Mouse (Mus musculus): ENCODE results near the gene Suco. TPM values are rescaled to one million over a fixed set of nuclear protein-coding genes. Genes with fewer than 3 reads are reported as not detected.

Suco gene
- polyA plus RNA-seq, 1 experiment from 2014 or later = 10.6 TPM

GRCm38 (mm10) chr1:161799791-161800190, 76.7 kb downstream of the Suco start:
- ATAC-seq = no peak
- no peaks in the 10 kb centered on the region for H3K4me1 ChIP-seq (ENCODE audit: control insufficient read depth, insufficient read depth, low read length)
- no peak overlapping the region for H3K27ac ChIP-seq (ENCODE audit: low read length)
- no peak overlapping the region for H3K9ac ChIP-seq (ENCODE audit: low read depth, low read length)
- no peaks in the 10 kb centered on the region for H3K27me3 ChIP-seq (replicated peaks; ENCODE audit: control insufficient read depth, insufficient read depth, low read length)
- no peaks in the 10 kb centered on the region for H3K9me3 ChIP-seq (ENCODE audit: control insufficient read depth, low read length)
- no peak overlapping the region for H3K4me2 ChIP-seq (ENCODE audit: low read depth, low read length)
- H3K4me3 ChIP-seq (ENCODE audit: low read length) = no peak overlapping the region
- H3K36me3 ChIP-seq (ENCODE audit: control insufficient read depth, insufficient read depth, low read length) = no peaks in the 10 kb centered on the region

- H3K27me3 ChIP-seq (replicated peaks; ENCODE audit: control insufficient read depth, insufficient read depth, low read length) = no peaks in the 10 kb centered on the region
- ATAC-seq = no peak
Measured at GRCm38 (mm10) chr1:161798866-161799265, 77.6 kb downstream of the Suco start.

GRCm38 (mm10) chr1:161794447-161795211, 81.9 kb downstream of the Suco start:
- no peaks in the 10 kb centered on the region for H3K36me3 ChIP-seq (ENCODE audit: control insufficient read depth, insufficient read depth, low read length)
- no peak overlapping the region for H3K4me2 ChIP-seq (ENCODE audit: low read depth, low read length)
- H3K4me1 ChIP-seq (ENCODE audit: control insufficient read depth, insufficient read depth, low read length) = no peaks in the 10 kb centered on the region
- H3K27ac ChIP-seq (ENCODE audit: low read length) = no peak overlapping the region
- no peak overlapping the region for H3K4me3 ChIP-seq (ENCODE audit: low read length)
- ATAC-seq = no peak
- no peaks in the 10 kb centered on the region for H3K27me3 ChIP-seq (replicated peaks; ENCODE audit: control insufficient read depth, insufficient read depth, low read length)
- no peak overlapping the region for H3K9ac ChIP-seq (ENCODE audit: low read depth, low read length)
- H3K9me3 ChIP-seq (ENCODE audit: control insufficient read depth, low read length) = no peaks in the 10 kb centered on the region
- 80% methylated on average over 10 of the region's 10 CpGs for WGBS

More at GRCm38 (mm10) chr1:161798866-161799265, 77.6 kb downstream of the Suco start:
- Histone ChIP-seq H3K4me2 (ENCODE audit: low read depth, low read length) (no peak overlapping the region), H3K4me3 (ENCODE audit: low read length) (no peak overlapping the region), H3K27ac (ENCODE audit: low read length) (no peak overlapping the region), H3K36me3 (ENCODE audit: control insufficient read depth, insufficient read depth, low read length) (no peaks in the 10 kb centered on the region), H3K4me1 (ENCODE audit: control insufficient read depth, insufficient read depth, low read length) (no peaks in the 10 kb centered on the region), H3K9me3 (ENCODE audit: control insufficient read depth, low read length) (no peaks in the 10 kb centered on the region), H3K9ac (ENCODE audit: low read depth, low read length) (no peak overlapping the region)
- 91% methylated on average over 3 of the region's 3 CpGs for WGBS

- H3K4me2 ChIP-seq (ENCODE audit: low read depth, low read length) = no peak overlapping the region
- H3K4me1 ChIP-seq (ENCODE audit: control insufficient read depth, insufficient read depth, low read length) = no peaks in the 10 kb centered on the region
- no peak for ATAC-seq
- H3K27me3 ChIP-seq (replicated peaks; ENCODE audit: control insufficient read depth, insufficient read depth, low read length) = no peaks in the 10 kb centered on the region
- WGBS = 68% methylated on average over 3 of the region's 3 CpGs
- no peak overlapping the region for H3K4me3 ChIP-seq (ENCODE audit: low read length)
- no peak overlapping the region for H3K9ac ChIP-seq (ENCODE audit: low read depth, low read length)
- no peaks in the 10 kb centered on the region for H3K36me3 ChIP-seq (ENCODE audit: control insufficient read depth, insufficient read depth, low read length)
- no peaks in the 10 kb centered on the region for H3K9me3 ChIP-seq (ENCODE audit: control insufficient read depth, low read length)
- no peak overlapping the region for H3K27ac ChIP-seq (ENCODE audit: low read length)
Measured at GRCm38 (mm10) chr1:161793321-161793720, 83.2 kb downstream of the Suco start.

GRCm38 (mm10) chr1:161792687-161792969, 83.9 kb downstream of the Suco start:
- H3K9ac ChIP-seq (ENCODE audit: low read depth, low read length) = no peak overlapping the region
- 86% methylated on average over 4 of the region's 4 CpGs for WGBS
- no peaks in the 10 kb centered on the region for H3K27me3 ChIP-seq (replicated peaks; ENCODE audit: control insufficient read depth, insufficient read depth, low read length)
- H3K36me3 ChIP-seq (ENCODE audit: control insufficient read depth, insufficient read depth, low read length) = no peaks in the 10 kb centered on the region
- no peaks in the 10 kb centered on the region for H3K9me3 ChIP-seq (ENCODE audit: control insufficient read depth, low read length)
- no peaks in the 10 kb centered on the region for H3K4me1 ChIP-seq (ENCODE audit: control insufficient read depth, insufficient read depth, low read length)
- H3K4me3 ChIP-seq (ENCODE audit: low read length) = no peak overlapping the region
- no peak overlapping the region for H3K27ac ChIP-seq (ENCODE audit: low read length)
- no peak overlapping the region for H3K4me2 ChIP-seq (ENCODE audit: low read depth, low read length)
- 0 out of 2 replicates have a peak, but pooled peaks have one; percentile 58 for ATAC-seq

GRCm38 (mm10) chr1:161791854-161792686, 84.4 kb downstream of the Suco start:
- peak; percentile 59; the same call in 1 of the 2 replicates for ATAC-seq
- Histone ChIP-seq H3K27me3 (replicated peaks; ENCODE audit: control insufficient read depth, insufficient read depth, low read length) (no peaks in the 10 kb centered on the region), H3K4me2 (ENCODE audit: low read depth, low read length) (no peak overlapping the region), H3K27ac (ENCODE audit: low read length) (no peak overlapping the region), H3K4me3 (ENCODE audit: low read length) (no peak overlapping the region), H3K36me3 (ENCODE audit: control insufficient read depth, insufficient read depth, low read length) (no peaks in the 10 kb centered on the region), H3K9me3 (ENCODE audit: control insufficient read depth, low read length) (no peaks in the 10 kb centered on the region), H3K9ac (ENCODE audit: low read depth, low read length) (no peak overlapping the region), H3K4me1 (ENCODE audit: control insufficient read depth, insufficient read depth, low read length) (no peaks in the 10 kb centered on the region)
- 89% methylated on average over 8 of the region's 8 CpGs for WGBS

- H3K9me3 ChIP-seq (ENCODE audit: control insufficient read depth, low read length) = no peaks in the 10 kb centered on the region
- 75% methylated on average over 9 of the region's 9 CpGs for WGBS
- H3K27me3 ChIP-seq (replicated peaks; ENCODE audit: control insufficient read depth, insufficient read depth, low read length) = no peaks in the 10 kb centered on the region
- ATAC-seq = no peak
- no peak within 1 kb of the TSS for H3K4me3 ChIP-seq (ENCODE audit: low read length)
- no peaks in the 10 kb centered on the region for H3K36me3 ChIP-seq (ENCODE audit: control insufficient read depth, insufficient read depth, low read length)
- H3K4me1 ChIP-seq (ENCODE audit: control insufficient read depth, insufficient read depth, low read length) = no peaks in the 10 kb centered on the region
- H3K9ac ChIP-seq (ENCODE audit: low read depth, low read length) = no peak within 1 kb of the TSS
- H3K27ac ChIP-seq (ENCODE audit: low read length) = no peak within 1 kb of the TSS
- H3K4me2 ChIP-seq (ENCODE audit: low read depth, low read length) = no peak within 1 kb of the TSS
Measured at GRCm38 (mm10) chr1:161788339-161788738, 88.1 kb downstream of the Suco start, which contains the start of gene Fasl. Gene Fasl, minus strand, starts transcription at chr1:161788495.

GRCm38 (mm10) chr1:161782725-161783124, 93.8 kb downstream of the Suco start:
- Histone ChIP-seq H3K36me3 (ENCODE audit: control insufficient read depth, insufficient read depth, low read length) (no peaks in the 10 kb centered on the region), H3K4me1 (ENCODE audit: control insufficient read depth, insufficient read depth, low read length) (no peaks in the 10 kb centered on the region), H3K27ac (ENCODE audit: low read length) (no peak overlapping the region), H3K4me3 (ENCODE audit: low read length) (no peak overlapping the region), H3K4me2 (ENCODE audit: low read depth, low read length) (no peak overlapping the region), H3K9ac (ENCODE audit: low read depth, low read length) (no peak overlapping the region), H3K27me3 (replicated peaks; ENCODE audit: control insufficient read depth, insufficient read depth, low read length) (no peaks in the 10 kb centered on the region), H3K9me3 (ENCODE audit: control insufficient read depth, low read length) (no peaks in the 10 kb centered on the region)
- WGBS = 88% methylated on average over 2 of the region's 2 CpGs
- no peak for ATAC-seq

- no peaks in the 10 kb centered on the region for H3K4me1 ChIP-seq (ENCODE audit: control insufficient read depth, insufficient read depth, low read length)
- H3K27ac ChIP-seq (ENCODE audit: low read length) = no peak overlapping the region
- H3K9me3 ChIP-seq (ENCODE audit: control insufficient read depth, low read length) = no peaks in the 10 kb centered on the region
- no peak for ATAC-seq
- no peaks in the 10 kb centered on the region for H3K27me3 ChIP-seq (replicated peaks; ENCODE audit: control insufficient read depth, insufficient read depth, low read length)
- H3K4me2 ChIP-seq (ENCODE audit: low read depth, low read length) = no peak overlapping the region
- H3K4me3 ChIP-seq (ENCODE audit: low read length) = no peak overlapping the region
- no peaks in the 10 kb centered on the region for H3K36me3 ChIP-seq (ENCODE audit: control insufficient read depth, insufficient read depth, low read length)
- H3K9ac ChIP-seq (ENCODE audit: low read depth, low read length) = no peak overlapping the region
- WGBS = 85% methylated on average over 5 of the region's 5 CpGs
Measured at GRCm38 (mm10) chr1:161781594-161781993, 94.9 kb downstream of the Suco start.
